Mouse (Mus musculus): ENCODE data around the gene Inpp1.

The Inpp1 gene

DNA sequence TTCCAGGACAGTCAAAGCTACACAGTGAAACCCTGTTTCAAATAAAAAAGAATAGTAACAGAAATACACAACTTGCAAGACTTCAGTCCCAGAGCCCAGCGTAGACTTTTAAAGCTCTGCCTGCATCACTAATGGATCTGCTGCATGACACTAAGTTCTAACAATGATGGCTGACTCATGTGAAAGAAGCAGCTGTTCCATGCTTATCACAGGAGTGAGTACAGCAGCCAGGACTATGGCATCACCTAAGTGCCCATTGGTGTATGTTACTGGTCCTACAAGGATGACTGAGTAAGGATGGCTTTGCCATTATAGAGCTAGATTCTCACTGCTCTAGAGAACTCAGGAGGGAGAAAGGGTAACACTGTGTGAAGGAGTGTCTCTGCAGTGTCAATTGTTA lies 30.2 kb downstream of the Inpp1 start:
- DNase-seq = no peak

- no peak for DNase-seq
These were observed 52.0 kb downstream of the Inpp1 start for GRCm38 (mm10) chr1:52765176-52766111.

- DNase-seq = no peak
These were observed 53.3 kb downstream of the Inpp1 start for GRCm38 (mm10) chr1:52763894-52764809.

GRCm38 (mm10) chr1:52758174-52758573 lies 59.3 kb downstream of the Inpp1 start:
- DNase-seq = no peak

GRCm38 (mm10) chr1:52754331-52754730 lies 63.2 kb downstream of the Inpp1 start:
- no peak for DNase-seq

DNA sequence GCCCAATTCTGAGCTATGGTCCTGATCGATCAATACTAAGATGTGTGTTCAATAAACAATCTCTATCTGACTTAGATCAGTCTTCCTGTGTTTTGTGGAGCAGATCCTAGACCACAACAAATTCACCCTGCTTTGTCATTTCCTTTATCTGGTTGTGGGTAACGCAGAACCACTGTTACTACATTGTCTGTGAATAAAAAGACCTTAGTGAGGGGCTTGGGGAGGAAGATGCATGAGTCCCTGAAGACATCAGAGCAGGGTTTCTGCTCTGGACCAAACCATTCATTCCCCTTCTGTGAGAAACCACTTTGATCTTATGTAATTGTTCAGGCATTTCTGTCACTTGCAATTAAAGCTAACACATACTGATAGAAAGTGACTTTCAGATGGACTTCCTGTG lies 63.7 kb downstream of the Inpp1 start:
- DNase-seq = no peak

DNA sequence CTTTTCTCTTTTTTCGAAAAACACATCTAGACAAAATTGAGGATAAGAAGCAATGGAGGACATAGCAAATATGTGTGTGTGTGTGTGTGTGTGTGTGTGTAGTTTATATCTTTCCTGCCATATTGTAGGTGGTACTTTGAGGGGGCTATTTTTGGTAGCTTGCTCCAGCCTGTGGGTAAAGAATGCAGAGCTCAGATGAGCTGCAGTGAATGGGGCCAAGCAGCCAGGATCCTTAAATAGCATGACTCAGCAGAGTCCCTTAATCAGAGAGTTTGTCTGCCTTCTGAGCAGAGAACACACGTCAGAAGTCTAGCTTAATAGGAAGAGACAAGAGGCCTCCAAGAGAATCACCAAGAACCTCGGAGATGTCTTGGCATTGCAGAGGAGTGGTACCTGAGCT lies 64.8 kb downstream of the Inpp1 start:
- no peak for DNase-seq

- DNase-seq = no peak
These were observed 65.9 kb downstream of the Inpp1 start for GRCm38 (mm10) chr1:52751634-52752033.

GRCm38 (mm10) chr1:52749978-52750377 lies 67.5 kb downstream of the Inpp1 start:
- no peak for DNase-seq

DNA sequence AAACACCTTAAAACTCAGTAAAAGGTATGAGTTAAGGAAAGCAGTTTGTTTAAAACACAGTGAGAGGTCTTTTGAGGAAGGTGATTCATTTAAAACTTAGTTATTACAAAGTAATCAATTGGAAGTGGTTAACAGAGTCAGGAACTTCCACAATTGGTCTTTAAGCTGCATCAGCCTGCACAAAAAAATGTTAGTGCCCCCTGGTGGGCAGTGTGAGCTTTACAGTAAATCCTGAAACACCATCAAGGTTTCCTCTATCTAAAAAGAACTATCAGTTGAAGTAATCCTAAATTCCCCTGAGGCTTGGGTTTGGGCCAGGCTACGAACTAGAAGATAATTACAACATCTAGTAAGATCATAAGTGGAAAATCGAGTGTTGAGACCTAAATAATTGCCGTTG lies 69.2 kb downstream of the Inpp1 start:
- peak; percentile 39 for DNase-seq

GRCm38 (mm10) chr1:52742567-52742966 lies 74.9 kb downstream of the Inpp1 start:
- DNase-seq = no peak
